Mouse (Mus musculus) midbrain, postnatal 0 days (tissue): ENCODE data around the gene Slc26a1. TPM values are rescaled to one million over a fixed set of nuclear protein-coding genes. Genes with fewer than 3 reads are reported as not detected.

Source experiments
- ATAC-seq: fragments of 200-750 bp; cut with Nextera tagmentation; 2 replicates; pipeline ENCODE4 v1.8.0; 2017; ENCODE audit warnings: moderate number of reproducible peaks, mild to moderate bottlenecking, moderate TSS enrichment, moderate library complexity; ENCODE audit not compliant: low FRiP score
- DNase-seq: peaks from one replicate; pipeline ENCODE4 v3.0.0-alpha.2; 2015; ENCODE audit warnings: low spot score
- H3K27ac ChIP-seq: fragments of 300-500 bp; sonication (generic); 2 replicates; pipeline ENCODE4 v1.5.1; 2014; ENCODE audit warnings: low read depth, mild to moderate bottlenecking, low read length, mixed read lengths
- H3K27me3 ChIP-seq: fragments of 300-500 bp; sonication (generic); 2 replicates; pipeline ENCODE4 v1.6.1; 2014; ENCODE audit warnings: low read length, control low read depth, mixed read lengths; ENCODE audit not compliant: insufficient read depth
- H3K36me3 ChIP-seq: fragments of 300-500 bp; sonication (generic); 2 replicates; pipeline ENCODE4 v1.6.1; 2014; ENCODE audit warnings: low read length, control low read depth, mixed read lengths; ENCODE audit not compliant: insufficient read depth
- H3K4me1 ChIP-seq: fragments of 300-500 bp; sonication (generic); 2 replicates; pipeline ENCODE4 v1.6.1; 2014; ENCODE audit warnings: mild to moderate bottlenecking, control low read depth, antibody characterized with exemption, low read length, mixed read lengths; ENCODE audit not compliant: insufficient read depth
- H3K4me2 ChIP-seq: fragments of 300-500 bp; sonication (generic); 2 replicates; pipeline ENCODE4 v1.6.1; 2014; ENCODE audit warnings: low read depth, mild to moderate bottlenecking, low read length, mixed read lengths; ENCODE audit not compliant: poor library complexity, severe bottlenecking
- H3K4me3 ChIP-seq: fragments of 300-500 bp; sonication (generic); 2 replicates; pipeline ENCODE4 v1.5.1; 2014; ENCODE audit warnings: low read depth, mild to moderate bottlenecking, low read length, moderate library complexity
- H3K9ac ChIP-seq: fragments of 300-500 bp; sonication (generic); replicated peaks from 2 replicates; pipeline ENCODE4 v1.6.1; 2014; ENCODE audit warnings: mild to moderate bottlenecking, low read length, moderate library complexity, mixed read lengths; ENCODE audit not compliant: poor library complexity, severe bottlenecking
- H3K9me3 ChIP-seq: fragments of 300-500 bp; sonication (generic); 2 replicates; pipeline ENCODE4 v1.6.1; 2016; ENCODE audit warnings: low read length, control low read depth
- CTCF ChIP-seq: IDR thresholded peaks from 2 replicates; pipeline ENCODE4 v1.5.1; 2016; ENCODE audit warnings: antibody characterized with exemption, mild to moderate bottlenecking
- WGBS: fragments of 180-500 bp; shearing (Covaris S2); extraction: QIAGEN DNeasy Blood & Tissue Kit; methylation state at CpG from one replicate; pipeline ENCODE4 v1.1.7; 2014; 5-methylcytosine and 5-hydroxymethylcytosine counted together
- polyA plus RNA-seq: library from polyadenylated mRNA; unstranded; fragments of >200 nt; fragmentation: Nextera tagmentation; extraction: Ambion mirVana; gene quantifications from 2 replicates; pipeline ENCODE4 v1.2.1, GENCODE M21; 2015
- total RNA-seq: library from RNA; depleted of rRNA; stranded (reverse); fragments of >200 nt; gene quantifications from 2 replicates; pipeline ENCODE4 v1.2.3, GENCODE M21; 2014

Slc26a1 gene
- total and polyA plus RNA-seq, 2 experiments from 2014 or later: 4.2 to 10.1 TPM

- H3K36me3 ChIP-seq: no peaks in the 10 kb centered on the region
- H3K4me1 ChIP-seq: peaks cover 5% of the 10 kb centered on the region; the same call in 1 of the 2 replicates
- H3K4me3 ChIP-seq: no peak overlapping the region
These were observed 10.3 kb downstream of the Slc26a1 start for GRCm38 (mm10) chr5:108665066-108665465.

GRCm38 (mm10) chr5:108662772-108663171, 12.6 kb downstream of the Slc26a1 start:
- 0 out of 2 replicates have a peak, but pooled peaks cover 2% of the 10 kb centered on the region for H3K36me3 ChIP-seq
- H3K9me3 ChIP-seq: no peaks in the 10 kb centered on the region
- no peak for DNase-seq
- peaks cover 6% of the 10 kb centered on the region; the same call in 1 of the 2 replicates for H3K4me1 ChIP-seq
- H3K4me2 ChIP-seq: no peak overlapping the region
- H3K9ac ChIP-seq: no peak overlapping the region
- H3K27ac ChIP-seq: no peak overlapping the region
- TF ChIP-seq CTCF: no peak
- ATAC-seq: no peak
- 86% methylated on average over 4 of the region's 4 CpGs for WGBS
- no peaks in the 10 kb centered on the region for H3K27me3 ChIP-seq
- no peak overlapping the region for H3K4me3 ChIP-seq

More at GRCm38 (mm10) chr5:108665066-108665465, 10.3 kb downstream of the Slc26a1 start:
- H3K27ac ChIP-seq: no peak overlapping the region
- DNase-seq (no peak), ATAC-seq (no peak)
- no peaks in the 10 kb centered on the region for H3K27me3 ChIP-seq
- no peak for TF ChIP-seq CTCF
- H3K9ac ChIP-seq: no peak overlapping the region
- WGBS: 45% methylated on average over 3 of the region's 3 CpGs
- no peaks in the 10 kb centered on the region for H3K9me3 ChIP-seq
- H3K4me2 ChIP-seq: no peak overlapping the region

- Histone ChIP-seq H3K27me3 (no peaks in the 10 kb centered on the region), H3K27ac (peak overlapping the region; percentile 51), H3K9ac (peak overlapping the region; percentile 96), H3K4me2 (peak overlapping the region; percentile 94), H3K36me3 (peaks cover 18% of the 10 kb centered on the region), H3K4me1 (peaks cover 6% of the 10 kb centered on the region; the same call in 1 of the 2 replicates), H3K4me3 (peak overlapping the region; percentile 93), H3K9me3 (no peaks in the 10 kb centered on the region)
- ATAC-seq (peak; percentile 93), DNase-seq (peak; percentile 92)
- no peak for TF ChIP-seq CTCF
- WGBS: 14% methylated on average over 36 of the region's 36 CpGs
These were observed 14.6 kb downstream of the Slc26a1 start for GRCm38 (mm10) chr5:108660632-108661268.

GRCm38 (mm10) chr5:108659698-108660631, 15.4 kb downstream of the Slc26a1 start, which contains the start of gene Idua:
Gene Idua (plus strand): TSS chr5:108660331.
- WGBS: 9% methylated on average over 24 of the region's 24 CpGs
- peak within 1 kb of the TSS; percentile 51 for H3K27ac ChIP-seq

GRCm38 (mm10) chr5:108658611-108659010, 16.8 kb downstream of the Slc26a1 start:
- Histone ChIP-seq H3K9me3 (no peaks in the 10 kb centered on the region), H3K4me1 (peaks cover 6% of the 10 kb centered on the region; the same call in 1 of the 2 replicates), H3K27ac (no peak overlapping the region), H3K4me2 (no peak overlapping the region), H3K27me3 (no peaks in the 10 kb centered on the region), H3K36me3 (peaks cover 40% of the 10 kb centered on the region), H3K4me3 (no peak overlapping the region), H3K9ac (no peak overlapping the region)
- no peak for DNase-seq
- TF ChIP-seq CTCF: no peak
- no peak for ATAC-seq
- 75% methylated on average over 1 of the region's 1 CpGs for WGBS

More at GRCm38 (mm10) chr5:108659698-108660631, 15.4 kb downstream of the Slc26a1 start, which contains the start of gene Idua:
- no peaks in the 10 kb centered on the region for H3K9me3 ChIP-seq
- DNase-seq (no peak), ATAC-seq (peak; percentile 41)
- H3K36me3 ChIP-seq: peaks cover 26% of the 10 kb centered on the region
- no peak for TF ChIP-seq CTCF
- peak within 1 kb of the TSS; percentile 94 for H3K4me2 ChIP-seq
- H3K27me3 ChIP-seq: no peaks in the 10 kb centered on the region
- H3K4me1 ChIP-seq: peaks cover 6% of the 10 kb centered on the region; the same call in 1 of the 2 replicates
- peak within 1 kb of the TSS; percentile 96 for H3K9ac ChIP-seq
- peak within 1 kb of the TSS; percentile 93 for H3K4me3 ChIP-seq
